Mouse (Mus musculus) lung, postnatal 36 days (tissue): ENCODE measurements around the gene Pmfbp1.
A peak's percentile ranks its signal among the peaks of the same experiment; 100 is the strongest.
"Not testable (repeated sequence)": the region's sequence is repeated elsewhere in the genome, so short reads cannot be mapped to it uniquely, and the experiment has no call there.

Source experiments
- DNase-seq: peaks from one replicate; pipeline ENCODE4 v3.0.0; 2022; ENCODE audit warnings: mixed read lengths

The Pmfbp1 gene

DNA sequence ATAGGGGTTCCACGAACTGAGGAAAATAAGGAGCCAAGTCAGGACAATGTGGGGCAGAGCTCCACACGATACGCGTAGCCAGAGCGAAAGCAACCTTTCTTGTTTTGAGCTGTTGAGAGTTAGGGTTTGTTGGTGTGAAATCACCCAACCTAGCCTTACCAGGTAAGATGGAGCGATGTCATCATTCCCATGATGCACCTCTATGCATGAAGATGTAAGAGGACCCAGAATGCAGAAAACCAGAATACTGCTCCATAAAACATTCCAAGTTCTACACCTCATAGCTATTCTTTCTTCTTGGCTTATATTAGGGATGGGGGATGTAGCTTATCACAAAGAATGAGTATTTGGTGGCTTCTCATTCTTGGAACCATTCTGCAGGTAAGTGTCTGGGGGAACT is at the start of gene Pmfbp1:
Gene Pmfbp1, plus strand, starts transcription at position 301 of the 400 bp plus-strand sequence.
- DNase-seq: no peak

DNA sequence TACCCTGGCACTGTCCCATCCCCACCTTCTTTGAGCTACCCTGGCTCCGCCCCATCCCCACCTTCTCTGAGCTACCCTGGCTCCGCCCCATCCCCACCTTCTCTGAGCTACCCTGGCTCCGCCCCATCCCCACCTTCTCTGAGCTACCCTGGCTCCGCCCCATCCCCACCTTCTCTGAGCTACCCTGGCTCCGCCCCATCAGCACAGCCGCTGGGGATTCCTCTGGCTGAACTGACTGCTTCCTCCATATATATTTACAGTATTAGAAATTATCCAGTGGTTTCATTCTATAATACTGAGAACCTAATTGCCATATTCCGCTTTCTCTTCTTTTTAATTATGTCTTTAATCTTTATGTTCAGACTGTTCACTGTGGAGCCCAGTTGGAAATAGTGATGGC is 46.9 kb upstream of the Pmfbp1 start:
- DNase-seq: not testable (repeated sequence)

GRCm38 (mm10) chr8:109451000-109451399 is 42.8 kb upstream of the Pmfbp1 start:
- no peak for DNase-seq

- no peak for DNase-seq
These were observed 38.7 kb upstream of the Pmfbp1 start for GRCm38 (mm10) chr8:109455113-109455512.

DNA sequence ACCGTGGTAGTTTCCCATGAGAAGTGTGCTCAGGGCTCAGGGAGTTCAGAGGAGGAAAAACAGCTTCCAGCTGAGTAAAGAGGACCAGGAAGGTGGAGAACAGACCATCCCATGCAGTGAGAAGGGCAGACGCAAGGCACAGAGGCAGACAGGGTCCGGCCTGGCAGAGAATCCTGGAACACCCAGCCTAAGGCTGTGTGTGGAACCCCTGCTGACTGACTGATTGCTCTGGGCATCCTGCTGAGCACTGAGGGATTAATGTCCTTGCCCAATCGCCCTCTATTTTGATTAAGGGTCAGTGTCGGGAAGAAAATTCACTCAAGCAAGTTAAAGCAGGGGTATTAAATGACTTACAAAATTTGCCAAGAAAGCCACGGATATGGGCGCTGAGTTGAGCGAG is 36.4 kb upstream of the Pmfbp1 start:
- no peak for DNase-seq

DNA sequence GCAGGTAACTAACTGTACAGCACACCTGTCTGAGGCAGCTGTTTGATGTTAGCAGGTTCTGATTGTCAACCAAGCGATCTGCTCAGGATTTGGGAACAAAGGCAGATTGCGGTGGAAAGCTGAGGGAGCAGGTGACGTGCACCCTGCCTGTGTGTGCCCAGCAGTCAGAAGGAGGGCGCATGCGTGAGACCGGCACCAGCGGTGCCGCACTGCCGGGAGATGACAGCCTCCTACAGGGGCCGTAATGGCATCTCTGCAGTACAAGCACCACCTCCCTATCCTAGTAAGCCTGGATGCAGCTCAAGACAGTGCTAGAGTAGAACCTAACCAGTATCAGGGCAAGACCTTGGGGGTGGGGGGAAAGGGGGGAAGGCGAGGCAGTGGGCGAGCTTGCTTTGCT is 35.2 kb upstream of the Pmfbp1 start:
- no peak for DNase-seq

DNA sequence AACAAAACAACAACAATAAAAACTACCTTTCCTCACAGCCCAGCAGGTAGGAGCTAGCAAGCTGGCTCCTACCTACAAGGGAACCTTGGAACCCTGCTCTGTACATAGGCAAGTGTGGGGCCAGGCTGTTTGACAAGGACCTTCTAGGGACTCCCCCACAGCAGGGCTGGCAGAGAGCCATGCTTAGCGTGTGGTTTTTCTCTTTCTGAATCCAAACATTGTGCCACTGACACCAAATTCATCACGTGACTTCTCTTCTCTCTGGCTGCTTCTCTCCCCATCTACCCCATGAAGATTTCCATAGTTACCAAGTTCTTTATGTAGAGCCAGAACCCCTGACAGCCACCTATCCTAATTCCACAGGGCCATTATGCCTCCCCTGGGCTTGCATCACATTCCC is 30.8 kb upstream of the Pmfbp1 start:
- no peak for DNase-seq

GRCm38 (mm10) chr8:109463677-109464313 is 30.0 kb upstream of the Pmfbp1 start:
- no peak for DNase-seq

DNA sequence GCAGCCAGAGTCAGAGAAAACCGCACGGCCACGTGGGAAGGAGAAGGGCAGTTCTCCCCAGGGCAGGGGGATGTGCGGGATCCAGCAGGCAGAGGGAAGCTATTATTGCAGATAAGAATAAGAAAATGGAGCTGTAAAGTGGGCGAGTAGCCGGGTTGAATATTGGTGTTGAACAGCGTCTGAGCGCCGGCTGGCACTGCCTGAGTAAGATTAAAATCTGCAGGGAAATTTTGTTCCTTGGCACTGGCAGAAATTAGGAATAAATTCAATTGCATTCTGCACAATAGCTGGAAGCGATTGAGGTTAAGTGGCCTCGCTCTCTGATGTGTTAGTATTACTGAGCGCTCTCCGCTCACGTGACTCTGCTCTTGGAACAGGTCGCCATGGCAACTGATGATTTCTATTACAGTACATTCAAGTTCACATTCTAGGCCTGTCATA is 29.4 kb upstream of the Pmfbp1 start:
- peak; percentile 72 for DNase-seq

- DNase-seq: no peak
These were observed 28.8 kb upstream of the Pmfbp1 start for GRCm38 (mm10) chr8:109465056-109465455.

- DNase-seq: no peak
These were observed 28.1 kb upstream of the Pmfbp1 start for GRCm38 (mm10) chr8:109465761-109466160.

DNA sequence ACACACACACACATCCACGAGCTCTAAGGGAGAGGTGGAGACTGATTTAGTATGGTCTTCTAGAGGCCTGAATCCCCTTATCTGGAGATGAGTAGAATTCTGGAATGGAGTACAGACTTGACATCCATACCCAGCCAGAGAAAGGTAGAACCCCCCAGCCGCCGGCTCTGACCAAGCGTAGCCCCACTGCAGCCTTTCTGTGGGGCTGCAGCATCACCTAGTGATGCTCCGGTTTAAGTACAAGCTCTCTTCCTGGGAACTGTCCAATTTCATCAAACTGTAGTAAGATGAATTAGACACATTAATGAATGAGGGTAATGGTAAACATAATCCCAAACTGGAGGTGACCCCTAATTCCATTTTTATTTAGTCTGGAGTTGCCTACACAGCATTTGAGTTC is 26.3 kb upstream of the Pmfbp1 start:
- DNase-seq: no peak

GRCm38 (mm10) chr8:109468112-109468511 is 25.7 kb upstream of the Pmfbp1 start:
- DNase-seq: no peak

GRCm38 (mm10) chr8:109471876-109472275 is 22.0 kb upstream of the Pmfbp1 start:
- peak; percentile 4 for DNase-seq

DNA sequence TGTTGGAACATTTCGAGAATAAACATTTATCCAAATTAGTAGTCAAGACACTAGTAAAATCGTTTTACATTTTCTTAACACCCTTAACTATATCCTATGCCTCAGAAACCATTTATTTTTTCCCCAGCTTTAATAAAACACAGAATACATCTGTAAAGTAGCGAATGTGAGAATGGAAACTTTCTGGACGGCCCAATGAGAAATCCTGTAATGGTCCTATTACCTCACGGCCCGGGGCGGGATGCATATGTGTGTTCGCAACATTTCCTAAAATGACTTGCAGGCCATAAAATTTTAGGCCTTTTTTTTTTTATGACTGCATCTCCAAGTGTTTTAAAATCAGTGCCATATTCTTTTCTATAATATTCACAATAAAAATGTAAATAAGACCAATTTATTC is 21.4 kb upstream of the Pmfbp1 start:
- DNase-seq: no peak

DNA sequence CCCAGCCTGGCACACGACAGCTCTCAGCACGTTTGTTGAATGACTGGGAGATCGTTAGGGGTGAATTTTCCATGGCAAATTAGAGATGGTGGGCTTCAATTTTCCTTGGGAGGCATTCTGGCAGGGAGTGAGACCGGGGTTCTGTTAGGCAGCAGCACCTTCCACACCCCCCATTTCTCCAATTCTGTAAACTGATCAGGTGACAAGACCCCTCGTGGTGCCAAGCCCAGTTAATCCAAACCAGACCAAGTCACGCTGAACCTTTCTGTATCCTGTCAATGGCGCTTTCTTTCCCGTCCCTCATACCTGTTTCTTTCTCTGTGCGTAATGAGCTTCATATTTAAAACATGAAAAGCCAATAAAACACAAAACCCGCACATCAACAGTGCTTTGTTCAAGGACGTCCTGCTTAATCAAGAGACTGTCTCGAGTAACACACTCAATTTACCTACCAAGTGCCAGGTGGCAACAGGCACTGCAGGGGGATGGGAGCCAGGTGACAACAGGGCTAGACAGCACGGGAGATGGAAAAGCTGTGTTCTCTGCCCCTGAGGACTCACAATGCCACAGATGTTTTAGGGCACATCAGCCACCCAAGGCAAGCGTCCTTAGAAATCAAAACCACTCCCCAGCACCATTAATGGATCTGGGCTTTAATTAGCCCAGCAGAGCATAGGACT is 19.2 kb upstream of the Pmfbp1 start:
- DNase-seq: no peak

DNA sequence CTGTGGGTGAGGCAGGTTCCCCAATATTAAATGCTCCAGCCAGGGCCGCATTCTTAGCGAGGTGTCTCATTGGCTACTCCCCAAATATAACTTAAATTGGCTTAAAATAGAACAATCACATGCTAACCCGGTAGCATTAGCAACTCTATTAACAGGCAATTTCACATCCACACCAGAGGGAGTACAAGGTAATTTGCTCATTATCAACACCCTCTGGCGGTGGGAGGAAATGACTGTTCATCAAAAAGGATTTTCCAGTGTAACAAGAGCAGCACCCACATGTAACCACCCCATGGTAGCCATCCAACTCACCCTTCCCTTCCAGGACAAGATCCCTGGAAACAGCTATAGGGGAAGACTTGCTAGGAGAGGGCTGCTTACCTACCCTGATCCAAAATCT is 18.4 kb upstream of the Pmfbp1 start:
- no peak for DNase-seq

- no peak for DNase-seq
These were observed 15.2 kb upstream of the Pmfbp1 start for GRCm38 (mm10) chr8:109478586-109478985.

DNA sequence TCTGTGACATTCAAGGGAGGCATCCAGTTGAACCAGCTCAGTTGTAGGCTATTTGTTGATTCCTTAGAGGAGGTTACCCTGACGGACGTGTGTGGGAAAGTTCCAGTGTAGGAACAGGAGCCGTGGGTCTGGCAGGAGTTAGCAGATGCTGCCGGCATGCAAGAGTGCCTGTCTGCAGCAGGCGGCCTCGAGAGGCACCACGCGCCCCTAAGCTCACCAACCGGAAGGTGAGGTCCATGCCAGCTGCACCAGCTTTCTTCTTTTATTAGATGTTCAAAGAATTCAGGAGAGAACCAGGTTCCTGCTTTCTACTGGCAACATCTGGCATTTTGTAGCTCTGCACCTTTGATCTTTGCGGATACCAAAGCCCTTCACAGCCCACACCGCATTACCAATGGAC is 9.1 kb upstream of the Pmfbp1 start:
- no peak for DNase-seq

- DNase-seq: no peak
These were observed 8.3 kb upstream of the Pmfbp1 start for GRCm38 (mm10) chr8:109485530-109485929.

DNA sequence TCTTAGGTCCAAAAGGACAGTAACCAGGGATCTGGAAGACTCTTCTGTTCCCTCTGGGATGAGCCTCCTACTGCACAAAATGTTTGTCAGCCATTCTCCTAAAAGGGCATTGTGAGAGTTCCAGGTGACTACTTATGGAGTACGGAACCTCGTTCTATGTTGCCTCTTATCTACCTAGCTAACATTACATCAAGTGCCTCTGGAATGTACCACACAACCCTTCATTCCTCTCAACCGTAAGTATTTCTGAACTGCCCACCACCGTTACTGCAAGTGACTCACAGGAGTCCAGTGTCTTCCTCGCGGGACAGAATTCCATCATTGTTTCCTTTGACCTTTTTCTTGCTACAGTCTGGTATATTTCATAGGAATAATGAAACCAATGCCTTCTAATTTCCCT is 1.0 kb upstream of the Pmfbp1 start:
- peak; percentile 6 for DNase-seq

- DNase-seq: no peak
These were observed 774 bp downstream of the Pmfbp1 start for GRCm38 (mm10) chr8:109494601-109495000.

- no peak for DNase-seq
These were observed 3.6 kb downstream of the Pmfbp1 start for GRCm38 (mm10) chr8:109497431-109497830.

DNA sequence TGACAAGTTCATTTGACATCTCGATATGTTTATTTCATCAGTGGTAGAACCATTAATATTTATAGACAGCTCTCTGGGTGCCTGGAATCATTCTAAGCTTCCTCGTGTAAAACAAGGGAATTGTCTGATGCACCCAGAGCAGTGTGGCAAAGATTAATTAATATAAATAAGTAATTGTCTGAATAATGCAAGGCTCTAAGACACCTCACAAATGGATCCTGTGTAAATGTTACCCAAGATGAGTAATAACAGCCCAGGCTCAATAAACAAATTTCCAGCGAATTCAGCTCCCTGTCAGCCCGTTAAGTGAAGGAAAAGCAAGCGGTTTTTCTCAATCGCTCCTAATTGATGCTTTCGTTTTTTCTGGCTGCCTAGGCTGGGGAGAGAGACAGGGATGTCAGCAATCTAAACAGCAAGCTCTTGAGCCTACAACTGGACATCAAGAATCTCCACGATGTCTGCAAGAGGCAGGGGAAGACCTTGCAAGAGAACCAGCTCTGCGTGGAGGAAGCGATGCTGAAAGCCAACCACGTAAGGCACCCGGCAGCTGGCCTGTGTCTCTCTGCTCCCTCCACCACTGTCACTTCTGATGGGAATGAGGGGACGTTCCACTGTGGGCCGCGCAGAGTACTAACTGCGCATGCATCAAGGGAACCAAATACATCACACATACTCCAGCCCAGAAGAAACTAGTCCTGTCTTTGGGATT is 5.3 kb downstream of the Pmfbp1 start:
- peak; percentile 31 for DNase-seq
